Mouse (Mus musculus) pancreas, adult 10 weeks (tissue): ENCODE measurements around the gene Gm26965. TPM values are rescaled to one million over a fixed set of nuclear protein-coding genes. Genes with fewer than 3 reads are reported as not detected.

Source experiments
- polyA plus RNA-seq: library from polyadenylated mRNA; stranded (reverse); fragments of 350-450 nt; fragmentation: Illumina TruSeq; extraction: RNeasy Lipid Tissue Mini Kit (QIAGEN cat#74804); gene quantifications from one replicate; pipeline ENCODE4 v1.2.3, GENCODE M21; 2015; ENCODE audit warnings: low read depth, low replicate concordance; ENCODE audit not compliant: insufficient read depth

Gm26965 gene
- 1.00 TPM for polyA plus RNA-seq

DNA sequence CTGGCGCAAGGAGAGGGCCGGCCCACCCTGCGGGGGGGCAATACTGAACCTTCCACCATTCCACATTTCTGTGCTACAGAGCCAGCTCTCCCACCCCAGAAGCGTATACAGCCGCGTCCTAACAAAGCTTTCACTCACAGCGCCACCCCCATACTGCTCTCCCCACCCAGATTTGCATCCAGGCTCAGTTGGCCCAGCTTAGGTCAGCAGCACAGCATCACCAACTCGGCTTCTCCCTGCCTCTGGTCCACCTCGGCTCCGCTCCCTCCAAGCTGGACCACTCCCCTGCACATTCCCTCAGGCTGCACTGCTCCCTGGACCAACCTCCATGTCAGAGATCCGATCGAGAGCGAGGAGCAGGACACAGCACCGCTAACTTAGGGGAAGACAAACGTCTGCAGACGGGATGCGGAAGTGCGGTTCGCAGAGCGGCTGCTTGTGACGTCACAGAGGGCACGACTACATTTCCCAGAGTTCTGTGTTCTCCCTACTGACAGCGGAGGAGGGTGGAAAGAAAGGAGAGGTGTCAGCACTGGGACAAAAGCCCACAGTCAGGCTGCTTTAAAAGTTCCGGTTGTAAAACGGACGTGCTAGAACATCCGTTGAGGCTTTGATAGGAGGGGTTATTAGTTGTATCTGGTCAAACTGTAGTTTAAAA lies at the start of gene Gm26965, which contains the start of gene Zfp87:
Gm26965 (minus strand) TSS at position 399 of the 658 bp plus-strand sequence.
Zfp87 (minus strand) TSS at position 425 of the 658 bp plus-strand sequence.

GRCm38 (mm10) chr13:67553730-67554129 lies 27.8 kb upstream of the Gm26965 start, which contains the start of gene Zfp748:
TSS of gene Zfp748 (minus strand) at chr13:67553830.

GRCm38 (mm10) chr13:67500084-67500719 lies 25.7 kb downstream of the Gm26965 start, which contains the start of gene Zfp58:
TSS of gene Zfp58 (minus strand) at chr13:67500555.

DNA sequence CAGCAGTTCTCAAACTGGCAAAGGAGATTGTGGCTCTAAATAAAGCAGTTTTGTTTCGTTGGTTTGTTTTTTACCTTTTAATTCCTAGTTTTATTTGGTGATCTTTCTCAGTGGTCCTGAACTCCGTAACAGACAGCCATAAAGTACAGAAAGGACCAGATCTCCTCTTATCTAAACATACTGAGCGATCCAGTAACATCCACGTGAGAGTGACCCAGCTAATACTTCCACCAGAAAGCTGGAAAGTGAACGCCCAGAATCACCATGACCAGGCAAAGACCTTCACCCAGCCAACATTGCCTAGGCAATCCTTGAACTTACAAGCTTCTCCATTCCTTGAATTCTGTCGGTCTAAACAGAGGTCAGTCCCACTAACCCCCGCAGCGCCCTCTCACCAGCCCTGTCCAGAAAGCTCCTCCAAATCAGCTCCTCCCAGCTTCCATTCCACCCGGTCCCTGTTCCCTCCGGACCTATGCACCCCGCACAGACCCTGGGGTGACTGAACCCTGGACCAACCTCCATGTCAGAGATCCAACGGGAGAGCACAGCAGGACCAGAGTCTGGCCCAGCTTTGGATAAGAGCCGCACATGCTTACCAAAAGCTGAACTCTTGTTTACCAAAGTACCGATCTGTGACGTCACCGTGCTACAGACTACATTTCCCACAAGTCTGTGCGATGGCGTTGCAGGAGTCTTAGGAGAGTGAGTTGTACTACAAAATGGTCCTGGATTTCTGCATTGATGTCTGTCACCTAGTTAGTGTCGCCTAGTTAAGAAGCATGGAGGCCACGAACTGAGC lies 42.1 kb downstream of the Gm26965 start, which contains the start of gene Zfp874b:
Zfp874b (minus strand) TSS at position 634 of the 799 bp plus-strand sequence.

GRCm38 (mm10) chr13:67451172-67452020 lies 74.6 kb downstream of the Gm26965 start, which contains the start of gene Zfp874a:
TSS of gene Zfp874a (minus strand) at chr13:67451624.

Other genes with a start within 250 kb of the Gm26965 start
- gene Zfp458, start 247.7 kb downstream of the Gm26965 start, polyA plus RNA-seq, result 0.30 TPM
- not detected for gene Zfp457, start 219.7 kb downstream of the Gm26965 start, polyA plus RNA-seq
- gene Zfp595, start 193.6 kb downstream of the Gm26965 start, polyA plus RNA-seq, result 1.4 TPM
- gene Gm28044, start 165.6 kb downstream of the Gm26965 start, polyA plus RNA-seq, result not detected
- gene Zfp953, start 165.5 kb downstream of the Gm26965 start, polyA plus RNA-seq, result 0.57 TPM
- gene Gm28041, start 150.4 kb downstream of the Gm26965 start, polyA plus RNA-seq, result not detected
- gene Zfp456, start 150.3 kb downstream of the Gm26965 start, polyA plus RNA-seq, result 0.63 TPM
- 2.0 TPM for gene Zfp429, start 126.3 kb downstream of the Gm26965 start, polyA plus RNA-seq
- gene Zfp459, start 104.7 kb downstream of the Gm26965 start, polyA plus RNA-seq, result 0.65 TPM
- 2.3 TPM for gene Zfp874a, start 74.5 kb downstream of the Gm26965 start, polyA plus RNA-seq
- gene Zfp874b, start 41.9 kb downstream of the Gm26965 start, polyA plus RNA-seq, result 2.8 TPM
- 0.70 TPM for gene Zfp58, start 25.6 kb downstream of the Gm26965 start, polyA plus RNA-seq
- gene Zfp87, start within 50 bp of the Gm26965 start, polyA plus RNA-seq, result 5.5 TPM
- gene Zfp748, start 27.7 kb upstream of the Gm26965 start, polyA plus RNA-seq, result 1.2 TPM
- 1.2 TPM for gene Zfp729b, start 83.6 kb upstream of the Gm26965 start, polyA plus RNA-seq
- not detected for gene Gm49345, start 111.6 kb upstream of the Gm26965 start, polyA plus RNA-seq
- 2.4 TPM for gene Zfp729a, start 111.6 kb upstream of the Gm26965 start, polyA plus RNA-seq
- 1.5 TPM for gene Zfp738, start 160.9 kb upstream of the Gm26965 start, polyA plus RNA-seq
- 2.1 TPM for gene Zfp65, start 203.0 kb upstream of the Gm26965 start, polyA plus RNA-seq
- 1.5 TPM for gene Zfp85, start 229.1 kb upstream of the Gm26965 start, polyA plus RNA-seq